Mouse (Mus musculus) liver, embryonic 16.5 days (tissue): ENCODE data around the gene Pnpla6. TPM values are rescaled to one million over a fixed set of nuclear protein-coding genes. Genes with fewer than 3 reads are reported as not detected.
A peak's percentile ranks its signal among the peaks of the same experiment; 100 is the strongest.

Experiments
- ATAC-seq: fragments of 200-750 bp; cut with Nextera tagmentation; 2 replicates; pipeline ENCODE4 v1.8.0; 2017; ENCODE audit warnings: low read depth, mild to moderate bottlenecking, moderate number of reproducible peaks, moderate library complexity
- H3K27ac ChIP-seq: fragments of 300-500 bp; sonication (generic); 2 replicates; pipeline ENCODE4 v1.5.1; 2014; ENCODE audit warnings: mild to moderate bottlenecking, low read length
- H3K27me3 ChIP-seq: fragments of 300-500 bp; sonication (generic); 2 replicates; pipeline ENCODE4 v1.6.1; 2014; ENCODE audit warnings: low read depth, low read length, mixed read lengths; ENCODE audit not compliant: control insufficient read depth, insufficient read depth
- H3K36me3 ChIP-seq: fragments of 300-500 bp; sonication (generic); 2 replicates; pipeline ENCODE4 v1.6.1; 2014; ENCODE audit warnings: mild to moderate bottlenecking; ENCODE audit not compliant: control insufficient read depth, insufficient read depth
- H3K4me1 ChIP-seq: fragments of 300-500 bp; sonication (generic); 2 replicates; pipeline ENCODE4 v1.6.1; 2014; ENCODE audit warnings: low read depth, low read length, mixed read lengths; ENCODE audit not compliant: control insufficient read depth
- H3K4me2 ChIP-seq: fragments of 300-500 bp; sonication (generic); 2 replicates; pipeline ENCODE4 v1.6.1; 2014; ENCODE audit warnings: low read depth, low read length, mixed read lengths
- H3K4me3 ChIP-seq: fragments of 300-500 bp; sonication (generic); 2 replicates; pipeline ENCODE4 v1.5.1; 2014; ENCODE audit warnings: low read depth, mild to moderate bottlenecking, low read length
- H3K9ac ChIP-seq: fragments of 300-500 bp; sonication (generic); 2 replicates; pipeline ENCODE4 v1.6.1; 2014; ENCODE audit warnings: low read depth, low read length
- H3K9me3 ChIP-seq: fragments of 300-500 bp; sonication (generic); replicated peaks from 2 replicates; pipeline ENCODE4 v1.6.1; 2016; ENCODE audit warnings: low read length; ENCODE audit not compliant: control insufficient read depth
- WGBS: fragments of 180-500 bp; shearing (Covaris S2); extraction: QIAGEN DNeasy Blood & Tissue Kit; methylation state at CpG from one replicate; pipeline ENCODE4 v1.1.7; 2014; ENCODE audit not compliant: insufficient replicate concordance; 5-methylcytosine and 5-hydroxymethylcytosine counted together
- polyA plus RNA-seq: library from polyadenylated mRNA; unstranded; fragments of >200 nt; fragmentation: Nextera tagmentation; extraction: Ambion mirVana; gene quantifications from 2 replicates; pipeline ENCODE4 v1.2.1, GENCODE M21; 2015

Pnpla6 gene
- polyA plus RNA-seq, result 10.9 and 11.3 TPM in 2 replicates

GRCm38 (mm10) chr8:3515260-3515671, at the start of gene Pnpla6:
Pnpla6 (plus strand) TSS chr8:3515384.
- no peaks in the 10 kb centered on the region for H3K9me3 ChIP-seq
- under 1% methylated on average over 24 of the region's 25 CpGs for WGBS
- H3K27ac ChIP-seq, result peak within 1 kb of the TSS; percentile 78
- peak within 1 kb of the TSS; percentile 77 for H3K9ac ChIP-seq
- peak within 1 kb of the TSS; percentile 91 for H3K4me3 ChIP-seq
- ATAC-seq, result peak; percentile 66
- peak within 1 kb of the TSS; percentile 95 for H3K4me2 ChIP-seq
- H3K36me3 ChIP-seq, result no peaks in the 10 kb centered on the region; the same call in 1 of the 2 replicates
- H3K27me3 ChIP-seq, result no peaks in the 10 kb centered on the region
- H3K4me1 ChIP-seq, result peaks cover 26% of the 10 kb centered on the region

- H3K4me2 ChIP-seq, result peak within 1 kb of the TSS; percentile 81
- H3K4me1 ChIP-seq, result peaks cover 9% of the 10 kb centered on the region
- peak within 1 kb of the TSS; percentile 67 for H3K4me3 ChIP-seq
- WGBS, result 7% methylated on average over 32 of the region's 32 CpGs
- H3K9ac ChIP-seq, result peak within 1 kb of the TSS; percentile 62
- no peaks in the 10 kb centered on the region for H3K36me3 ChIP-seq
- H3K9me3 ChIP-seq, result no peaks in the 10 kb centered on the region
- H3K27me3 ChIP-seq, result no peaks in the 10 kb centered on the region
- peak; percentile 94 for ATAC-seq
- H3K27ac ChIP-seq, result peak within 1 kb of the TSS; percentile 59
These were observed 47.9 kb upstream of the Pnpla6 start, which contains the start of gene Pex11g for GRCm38 (mm10) chr8:3467006-3467885. Pex11g (minus strand) TSS chr8:3467680.

DNA sequence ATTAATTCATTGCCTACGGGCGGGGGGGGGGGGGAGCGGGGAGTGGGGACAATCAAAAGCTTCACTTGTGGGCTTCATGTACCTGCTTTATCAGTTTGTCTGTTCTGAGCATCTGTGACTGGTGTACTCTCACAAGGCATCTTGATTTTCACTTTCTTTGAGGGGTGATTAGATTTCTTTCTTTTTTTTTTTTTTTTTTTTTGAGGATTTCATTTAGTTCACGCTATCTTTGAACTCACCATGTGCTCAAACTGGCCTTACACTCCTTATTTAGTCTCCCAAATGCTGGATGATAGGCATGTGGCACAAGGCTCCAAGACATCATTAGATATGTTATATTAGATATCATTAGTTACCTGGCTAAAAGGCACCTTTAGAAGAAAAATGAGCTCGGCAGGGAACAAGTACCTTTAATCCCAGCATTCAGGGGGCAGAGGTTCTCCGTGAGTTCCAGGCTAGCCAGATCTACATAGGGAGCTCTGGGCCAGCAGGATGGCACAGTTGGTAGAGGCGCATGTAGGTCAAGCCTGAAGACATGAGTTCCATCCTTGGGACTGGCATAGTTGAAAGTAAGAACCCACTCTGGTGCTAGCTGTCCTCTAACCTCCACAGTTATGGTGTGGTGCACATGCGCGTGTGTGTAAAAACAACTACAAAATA, 47.2 kb upstream of the Pnpla6 start:
- Histone ChIP-seq H3K27ac (peak overlapping the region; percentile 46), H3K9me3 (no peaks in the 10 kb centered on the region), H3K36me3 (no peaks in the 10 kb centered on the region), H3K4me1 (peaks cover 9% of the 10 kb centered on the region), H3K9ac (peak overlapping the region; percentile 62), H3K4me2 (peak overlapping the region; percentile 81), H3K4me3 (peak overlapping the region; percentile 67), H3K27me3 (no peaks in the 10 kb centered on the region)
- 44% methylated on average over 9 of the region's 9 CpGs for WGBS
- ATAC-seq, result no peak

DNA sequence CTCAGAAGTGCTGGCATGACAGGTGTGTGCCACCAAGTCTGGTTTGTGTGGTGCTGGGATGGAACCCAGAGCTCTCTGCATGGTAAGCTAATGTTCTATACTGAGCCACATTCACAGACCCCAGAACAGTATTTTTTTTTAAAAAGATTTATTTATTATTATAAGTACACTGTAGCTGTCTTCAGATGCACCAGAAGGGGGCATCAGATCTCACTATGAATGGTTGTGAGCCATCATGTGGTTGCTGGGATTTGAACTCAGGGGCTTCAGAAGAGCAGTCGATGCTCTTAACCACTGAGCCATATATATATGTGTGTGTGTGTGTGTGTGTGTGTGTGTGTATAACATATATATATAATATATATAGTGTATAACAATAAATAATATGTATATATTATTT, 46.3 kb upstream of the Pnpla6 start:
- Histone ChIP-seq H3K4me3 (no peak overlapping the region), H3K27ac (no peak overlapping the region), H3K4me2 (no peak overlapping the region), H3K9me3 (no peaks in the 10 kb centered on the region), H3K36me3 (no peaks in the 10 kb centered on the region), H3K27me3 (no peaks in the 10 kb centered on the region), H3K4me1 (peaks cover 9% of the 10 kb centered on the region), H3K9ac (no peak overlapping the region)
- ATAC-seq, result no peak
- 52% methylated on average over 1 of the region's 1 CpGs for WGBS

DNA sequence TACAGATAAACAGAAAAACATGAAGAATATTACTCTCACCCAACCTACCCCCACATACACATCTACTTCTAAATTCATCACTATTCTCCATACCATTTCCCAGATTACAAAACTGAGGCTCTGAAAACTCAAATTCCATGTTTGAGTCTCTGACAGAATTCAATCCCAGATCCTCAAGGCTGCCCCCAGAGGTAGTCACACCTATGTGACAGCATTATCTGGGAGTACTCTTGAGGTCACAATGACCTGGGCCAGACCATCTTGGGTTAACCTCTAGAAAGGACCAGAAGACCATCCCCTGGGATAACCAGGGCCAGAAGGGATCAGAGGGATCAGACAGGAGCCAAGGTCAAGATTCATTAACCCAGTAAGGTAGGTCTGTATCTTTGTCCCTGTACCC, 44.6 kb upstream of the Pnpla6 start, which contains the start of gene Tex45:
TSS of gene Tex45 (plus strand) at position 301 of the 400 bp plus-strand sequence.
- Histone ChIP-seq H3K9me3 (no peaks in the 10 kb centered on the region), H3K27me3 (peaks cover under 1% of the 10 kb centered on the region), H3K4me2 (no peak within 1 kb of the TSS), H3K4me1 (peaks cover 9% of the 10 kb centered on the region), H3K27ac (no peak within 1 kb of the TSS), H3K9ac (no peak within 1 kb of the TSS), H3K36me3 (no peaks in the 10 kb centered on the region), H3K4me3 (no peak within 1 kb of the TSS)
- no peak for ATAC-seq

GRCm38 (mm10) chr8:3475715-3476429, 39.3 kb upstream of the Pnpla6 start:
- no peaks in the 10 kb centered on the region for H3K36me3 ChIP-seq
- H3K27me3 ChIP-seq, result peaks cover 8% of the 10 kb centered on the region
- 0 out of 2 replicates have a peak overlapping the region, but pooled peaks have one; percentile 1 for H3K4me3 ChIP-seq
- H3K27ac ChIP-seq, result no peak overlapping the region
- WGBS, result 19% methylated on average over 37 of the region's 37 CpGs
- no peak overlapping the region for H3K9ac ChIP-seq
- peak overlapping the region; percentile 24 for H3K4me2 ChIP-seq
- no peaks in the 10 kb centered on the region for H3K4me1 ChIP-seq
- no peaks in the 10 kb centered on the region for H3K9me3 ChIP-seq
- no peak for ATAC-seq

- Histone ChIP-seq H3K4me3 (no peak overlapping the region), H3K27me3 (peaks cover 8% of the 10 kb centered on the region), H3K36me3 (no peaks in the 10 kb centered on the region), H3K9ac (no peak overlapping the region), H3K9me3 (no peaks in the 10 kb centered on the region), H3K4me2 (no peak overlapping the region), H3K4me1 (no peaks in the 10 kb centered on the region; the same call in 1 of the 2 replicates), H3K27ac (no peak overlapping the region)
- no peak for ATAC-seq
- WGBS, result 46% methylated on average over 4 of the region's 4 CpGs
These were observed 34.9 kb upstream of the Pnpla6 start for GRCm38 (mm10) chr8:3480221-3480785.

GRCm38 (mm10) chr8:3481605-3482004, 33.6 kb upstream of the Pnpla6 start:
- Histone ChIP-seq H3K4me3 (no peak overlapping the region), H3K4me2 (no peak overlapping the region)

More at GRCm38 (mm10) chr8:3481605-3482004, 33.6 kb upstream of the Pnpla6 start:
- Histone ChIP-seq H3K36me3 (no peaks in the 10 kb centered on the region), H3K4me1 (no peaks in the 10 kb centered on the region; the same call in 1 of the 2 replicates), H3K27ac (no peak overlapping the region), H3K9ac (no peak overlapping the region), H3K27me3 (no peaks in the 10 kb centered on the region), H3K9me3 (no peaks in the 10 kb centered on the region)
- ATAC-seq, result 0 out of 2 replicates have a peak, but pooled peaks have one; percentile 37
- 39% methylated on average over 5 of the region's 5 CpGs for WGBS
